Mouse (Mus musculus): ENCODE measurements around the gene Ddx55. TPM values are rescaled to one million over a fixed set of nuclear protein-coding genes. Genes with fewer than 3 reads are reported as not detected.
"Not testable (repeated sequence)": the region's sequence is repeated elsewhere in the genome, so short reads cannot be mapped to it uniquely, and the experiment has no call there.

Ddx55 gene
- polyA plus RNA-seq, 1 experiment from 2014 or later: 8.4 TPM

DNA sequence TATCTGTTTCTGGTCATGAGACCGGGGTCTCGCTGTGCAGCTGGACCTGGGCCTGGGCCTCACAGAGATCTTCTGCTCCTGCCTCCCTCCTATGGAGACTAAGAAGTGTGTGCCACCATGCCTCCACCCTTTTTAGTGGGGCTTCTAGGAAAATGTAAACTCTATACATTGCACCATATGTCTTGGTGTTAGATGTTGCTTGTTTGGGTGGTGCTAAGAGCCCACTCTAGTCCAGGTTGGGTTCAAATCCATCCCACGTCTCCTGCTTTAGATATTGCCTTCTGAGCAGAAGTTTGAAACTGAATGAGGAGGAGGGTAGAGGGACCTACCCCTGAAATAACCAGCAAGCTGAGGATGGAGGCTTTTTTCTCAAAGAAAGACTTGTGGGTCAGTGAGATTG is 40.1 kb downstream of the Ddx55 start:
- no peak overlapping the region for H3K4me3 ChIP-seq (ENCODE audit: low read length)
- no peak for ATAC-seq (replicated peaks; ENCODE audit: extremely low read depth, insufficient read depth, low FRiP score)
- no peak overlapping the region for H3K9ac ChIP-seq (ENCODE audit: low read length)
- no peaks in the 10 kb centered on the region for H3K9me3 ChIP-seq (replicated peaks; ENCODE audit: control insufficient read depth, low read length)
- no peaks in the 10 kb centered on the region for H3K4me1 ChIP-seq (ENCODE audit: control insufficient read depth, insufficient read depth, low read length)
- H3K36me3 ChIP-seq (ENCODE audit: control insufficient read depth, insufficient read depth): peaks cover 34% of the 10 kb centered on the region
- no peak overlapping the region for H3K4me2 ChIP-seq (ENCODE audit: low read depth, low read length)
- no peak overlapping the region for H3K27ac ChIP-seq (ENCODE audit: low read length)
- 99% methylated on average over 3 of the region's 3 CpGs for WGBS
- no peaks in the 10 kb centered on the region for H3K27me3 ChIP-seq (ENCODE audit: control insufficient read depth, insufficient read depth, low read length)

DNA sequence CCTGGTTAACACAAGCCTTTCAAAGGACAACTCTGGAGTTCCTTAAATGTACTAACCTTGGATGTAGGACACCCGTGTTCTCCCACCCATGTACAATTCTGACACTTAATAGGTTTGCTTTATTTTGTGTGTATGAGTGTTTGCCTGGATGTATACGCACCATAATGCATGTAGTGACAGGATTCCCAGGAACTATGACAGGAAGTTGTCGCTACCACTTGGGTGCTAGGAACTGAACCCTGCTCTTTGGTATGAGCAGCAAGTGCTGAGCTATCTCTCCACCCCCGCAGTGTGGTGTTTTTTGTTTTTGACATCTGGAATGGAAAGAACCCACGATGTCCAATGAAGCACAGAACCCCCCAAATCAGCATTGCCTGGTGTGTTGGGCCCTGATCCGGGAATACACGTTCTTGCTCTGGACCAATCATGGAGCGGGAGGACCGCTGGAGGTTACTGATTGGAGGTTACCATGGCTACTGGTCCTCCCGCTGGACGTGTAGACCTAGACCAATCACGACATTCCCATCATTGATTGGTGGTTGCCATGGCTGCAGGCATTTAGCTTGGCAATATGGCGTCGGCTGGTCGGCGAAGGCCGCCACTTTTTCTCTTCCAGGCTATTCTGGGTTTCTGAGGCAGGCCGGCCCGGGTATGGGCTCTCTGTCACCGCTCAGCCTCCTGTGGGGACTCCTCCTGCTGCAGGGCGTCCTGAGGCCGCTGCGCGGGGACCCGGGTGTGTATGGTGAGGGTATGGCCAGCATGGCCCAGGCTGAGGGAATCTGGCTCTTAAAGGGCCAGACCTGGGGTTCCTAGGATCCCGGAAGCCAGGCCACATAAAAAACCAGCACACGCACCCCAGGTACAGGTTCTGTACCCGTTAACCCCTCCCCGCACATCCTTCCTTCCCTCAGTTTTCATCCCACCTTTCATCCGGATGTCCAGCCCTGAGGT is 45.8 kb downstream of the Ddx55 start:
- no peaks in the 10 kb centered on the region for H3K9me3 ChIP-seq (replicated peaks; ENCODE audit: control insufficient read depth, low read length)
- 9% methylated on average over 30 of the region's 30 CpGs for WGBS
- H3K4me1 ChIP-seq (ENCODE audit: control insufficient read depth, insufficient read depth, low read length): peaks cover 7% of the 10 kb centered on the region
- no peak overlapping the region for H3K27ac ChIP-seq (ENCODE audit: low read length)
- H3K4me2 ChIP-seq (ENCODE audit: low read depth, low read length): peak overlapping the region; percentile 73
- ATAC-seq (replicated peaks; ENCODE audit: extremely low read depth, insufficient read depth, low FRiP score): peak; percentile 99
- peaks cover 16% of the 10 kb centered on the region for H3K36me3 ChIP-seq (ENCODE audit: control insufficient read depth, insufficient read depth)
- peak overlapping the region; percentile 69 for H3K9ac ChIP-seq (ENCODE audit: low read length)
- no peaks in the 10 kb centered on the region for H3K27me3 ChIP-seq (ENCODE audit: control insufficient read depth, insufficient read depth, low read length)
- H3K4me3 ChIP-seq (ENCODE audit: low read length): peak overlapping the region; percentile 71

DNA sequence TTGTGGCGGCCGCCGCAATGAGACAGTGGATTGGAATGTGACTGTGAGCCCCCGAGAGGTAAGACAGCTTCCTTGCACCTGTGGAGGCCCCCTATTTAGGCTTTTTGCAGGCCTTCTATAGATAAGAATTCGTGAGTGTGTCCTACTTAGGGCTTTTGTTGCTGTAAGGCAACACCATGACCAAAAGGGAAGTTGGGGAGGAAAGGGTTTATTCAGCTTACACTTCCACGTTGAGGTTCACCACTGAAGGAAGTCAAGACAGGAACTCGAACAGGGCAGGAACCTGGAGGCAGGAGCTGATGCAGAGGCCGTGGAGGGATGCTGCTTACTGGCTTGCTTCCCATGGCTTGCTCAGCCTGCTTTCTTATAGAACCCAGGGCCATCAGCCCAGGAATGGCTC is 47.1 kb downstream of the Ddx55 start:
- not testable (repeated sequence) for H3K36me3 ChIP-seq (ENCODE audit: control insufficient read depth, insufficient read depth); H3K4me1 ChIP-seq (ENCODE audit: control insufficient read depth, insufficient read depth, low read length); ATAC-seq (replicated peaks; ENCODE audit: extremely low read depth, insufficient read depth, low FRiP score); H3K27ac ChIP-seq (ENCODE audit: low read length); H3K4me2 ChIP-seq (ENCODE audit: low read depth, low read length); H3K4me3 ChIP-seq (ENCODE audit: low read length); H3K27me3 ChIP-seq (ENCODE audit: control insufficient read depth, insufficient read depth, low read length); H3K9ac ChIP-seq (ENCODE audit: low read length); H3K9me3 ChIP-seq (replicated peaks; ENCODE audit: control insufficient read depth, low read length)
- whole genome bisulfite sequencing: 41% methylated on average over 8 of the region's 8 CpGs

DNA sequence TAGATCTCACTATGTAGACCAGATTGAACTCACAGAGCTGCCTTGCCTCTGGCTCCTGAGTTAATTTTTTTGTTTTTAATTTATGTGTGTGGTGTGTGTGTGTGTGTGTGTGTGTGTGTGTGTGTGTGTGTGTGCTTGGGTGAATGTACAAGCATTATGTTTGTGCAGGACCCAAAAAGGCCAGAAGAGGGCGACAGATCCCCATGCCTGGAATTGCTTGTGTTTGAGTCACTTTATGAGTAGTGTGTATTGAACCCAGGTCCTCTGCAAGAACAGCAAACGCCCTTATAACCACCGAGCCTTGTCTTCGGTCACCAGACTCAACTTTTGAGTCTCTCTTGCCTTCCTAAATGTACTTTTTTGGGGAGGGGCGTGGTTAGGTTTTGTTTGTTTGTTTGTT is 49.7 kb downstream of the Ddx55 start:
- ATAC-seq (replicated peaks; ENCODE audit: extremely low read depth, insufficient read depth, low FRiP score): no peak
- Histone ChIP-seq H3K36me3 (ENCODE audit: control insufficient read depth, insufficient read depth) (no peaks in the 10 kb centered on the region), H3K4me3 (ENCODE audit: low read length) (no peak overlapping the region), H3K4me1 (ENCODE audit: control insufficient read depth, insufficient read depth, low read length) (peaks cover 7% of the 10 kb centered on the region), H3K27me3 (ENCODE audit: control insufficient read depth, insufficient read depth, low read length) (no peaks in the 10 kb centered on the region), H3K9me3 (replicated peaks; ENCODE audit: control insufficient read depth, low read length) (no peaks in the 10 kb centered on the region), H3K4me2 (ENCODE audit: low read depth, low read length) (no peak overlapping the region), H3K27ac (ENCODE audit: low read length) (no peak overlapping the region), H3K9ac (ENCODE audit: low read length) (no peak overlapping the region)
- 68% methylated on average over 5 of the region's 5 CpGs for WGBS

DNA sequence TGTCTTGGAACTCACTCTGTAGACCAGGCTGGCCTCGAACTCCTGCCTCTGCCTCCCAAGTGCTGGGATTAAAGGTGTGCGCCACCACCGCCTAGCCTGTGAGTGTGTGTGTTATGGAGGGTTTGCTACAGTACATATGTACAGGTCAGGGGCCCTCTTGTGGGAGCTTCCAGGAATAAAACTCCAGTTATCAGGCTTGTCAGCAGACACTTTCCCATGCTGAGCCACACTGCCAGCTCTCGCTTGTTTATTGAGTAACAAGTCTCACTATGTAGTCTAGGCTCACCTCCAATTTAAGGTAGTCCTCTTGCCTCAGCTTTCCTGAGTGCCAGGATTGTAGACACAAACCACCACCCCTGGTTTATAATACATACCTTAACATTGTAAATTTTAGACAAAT is 51.6 kb downstream of the Ddx55 start:
- Histone ChIP-seq H3K27ac (ENCODE audit: low read length) (no peak overlapping the region), H3K4me1 (ENCODE audit: control insufficient read depth, insufficient read depth, low read length) (no peaks in the 10 kb centered on the region; the same call in 1 of the 2 replicates), H3K4me2 (ENCODE audit: low read depth, low read length) (no peak overlapping the region), H3K36me3 (ENCODE audit: control insufficient read depth, insufficient read depth) (no peaks in the 10 kb centered on the region), H3K4me3 (ENCODE audit: low read length) (no peak overlapping the region), H3K9me3 (replicated peaks; ENCODE audit: control insufficient read depth, low read length) (no peaks in the 10 kb centered on the region), H3K9ac (ENCODE audit: low read length) (no peak overlapping the region), H3K27me3 (ENCODE audit: control insufficient read depth, insufficient read depth, low read length) (no peaks in the 10 kb centered on the region)
- ATAC-seq (replicated peaks; ENCODE audit: extremely low read depth, insufficient read depth, low FRiP score): no peak
- WGBS: 69% methylated on average over 4 of the region's 4 CpGs

DNA sequence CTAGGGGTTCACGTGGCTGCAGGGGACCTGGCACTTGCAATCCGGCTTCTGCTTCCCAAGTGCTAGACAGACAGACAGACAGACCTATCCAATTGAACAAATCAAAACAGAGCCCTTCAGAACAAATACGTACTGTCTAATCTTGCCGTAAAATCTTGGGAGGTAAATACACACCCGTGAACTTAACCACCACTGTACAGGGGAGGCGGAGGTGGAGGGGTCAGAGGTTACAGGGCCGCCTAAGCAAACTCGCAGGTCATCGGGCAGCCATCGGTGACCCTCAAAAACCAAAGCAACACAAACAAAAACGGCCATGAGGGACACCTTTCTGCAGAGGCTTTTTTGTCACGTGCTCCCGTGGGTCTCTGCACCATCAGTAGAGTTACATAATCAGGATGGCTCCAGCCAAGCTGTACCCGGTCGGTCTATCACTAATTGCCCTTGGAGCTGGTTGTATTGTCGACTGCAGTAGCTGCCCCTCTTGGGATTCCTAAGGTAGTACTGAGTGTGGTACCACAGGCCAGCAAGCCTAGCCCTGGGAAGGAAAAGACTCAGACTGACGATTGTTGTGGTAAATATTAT is 52.5 kb downstream of the Ddx55 start:
- no peaks in the 10 kb centered on the region for H3K27me3 ChIP-seq (ENCODE audit: control insufficient read depth, insufficient read depth, low read length)
- no peaks in the 10 kb centered on the region for H3K36me3 ChIP-seq (ENCODE audit: control insufficient read depth, insufficient read depth)
- 82% methylated on average over 17 of the region's 17 CpGs for WGBS
- ATAC-seq (replicated peaks; ENCODE audit: extremely low read depth, insufficient read depth, low FRiP score): no peak
- no peaks in the 10 kb centered on the region for H3K4me1 ChIP-seq (ENCODE audit: control insufficient read depth, insufficient read depth, low read length)
- no peak overlapping the region for H3K9ac ChIP-seq (ENCODE audit: low read length)
- H3K27ac ChIP-seq (ENCODE audit: low read length): no peak overlapping the region
- H3K9me3 ChIP-seq (replicated peaks; ENCODE audit: control insufficient read depth, low read length): no peaks in the 10 kb centered on the region
- H3K4me3 ChIP-seq (ENCODE audit: low read length): no peak overlapping the region
- H3K4me2 ChIP-seq (ENCODE audit: low read depth, low read length): no peak overlapping the region

DNA sequence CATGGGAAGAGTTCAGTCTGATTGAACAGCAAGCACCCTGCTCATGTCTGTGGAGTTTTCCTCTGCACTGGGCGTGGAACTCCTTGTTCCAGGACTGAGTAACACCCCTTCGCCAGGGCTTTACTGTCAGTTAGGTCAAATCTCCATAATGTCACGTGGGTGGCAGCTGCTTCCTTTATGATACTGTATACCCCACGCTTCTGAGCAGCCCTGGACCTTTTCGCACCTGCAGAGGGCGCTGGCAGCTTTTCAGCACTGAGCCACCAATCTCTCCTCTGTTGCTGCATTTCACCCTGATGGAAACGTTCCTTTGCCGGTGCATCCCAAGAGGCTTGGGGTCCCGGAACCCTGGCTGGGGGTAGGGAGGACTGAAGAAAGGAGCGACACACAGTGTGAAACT is 58.3 kb downstream of the Ddx55 start:
- Histone ChIP-seq H3K4me3 (ENCODE audit: low read length) (no peak overlapping the region), H3K9me3 (replicated peaks; ENCODE audit: control insufficient read depth, low read length) (no peaks in the 10 kb centered on the region), H3K4me1 (ENCODE audit: control insufficient read depth, insufficient read depth, low read length) (no peaks in the 10 kb centered on the region), H3K27ac (ENCODE audit: low read length) (no peak overlapping the region), H3K27me3 (ENCODE audit: control insufficient read depth, insufficient read depth, low read length) (no peaks in the 10 kb centered on the region), H3K9ac (ENCODE audit: low read length) (no peak overlapping the region), H3K4me2 (ENCODE audit: low read depth, low read length) (no peak overlapping the region), H3K36me3 (ENCODE audit: control insufficient read depth, insufficient read depth) (peaks cover 3% of the 10 kb centered on the region; the same call in 1 of the 2 replicates)
- no peak for ATAC-seq (replicated peaks; ENCODE audit: extremely low read depth, insufficient read depth, low FRiP score)
- 74% methylated on average over 10 of the region's 10 CpGs for WGBS

DNA sequence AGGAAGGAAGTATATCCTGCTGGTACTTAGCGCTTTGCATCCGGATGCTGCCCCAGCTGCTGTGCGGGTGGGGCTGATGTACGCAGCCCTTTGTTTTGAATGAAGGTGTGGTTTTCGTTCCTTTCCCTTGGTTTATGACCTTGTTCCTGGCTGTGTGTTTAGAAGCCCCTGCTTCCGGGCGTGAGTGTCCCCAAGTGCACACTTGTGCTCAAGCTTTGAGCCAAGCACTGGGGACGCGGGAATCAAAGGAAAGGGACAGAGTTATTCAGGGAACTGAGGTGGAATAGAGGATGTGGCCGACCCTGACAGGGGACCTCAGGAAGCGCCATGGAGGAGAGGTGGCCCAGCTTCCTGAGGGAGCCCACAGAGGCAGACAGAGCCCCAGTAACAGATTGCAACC is 62.0 kb downstream of the Ddx55 start:
- Histone ChIP-seq H3K9me3 (replicated peaks; ENCODE audit: control insufficient read depth, low read length) (no peaks in the 10 kb centered on the region), H3K4me1 (ENCODE audit: control insufficient read depth, insufficient read depth, low read length) (no peaks in the 10 kb centered on the region), H3K27me3 (ENCODE audit: control insufficient read depth, insufficient read depth, low read length) (no peaks in the 10 kb centered on the region), H3K36me3 (ENCODE audit: control insufficient read depth, insufficient read depth) (peaks cover 3% of the 10 kb centered on the region; the same call in 1 of the 2 replicates), H3K9ac (ENCODE audit: low read length) (no peak overlapping the region), H3K27ac (ENCODE audit: low read length) (no peak overlapping the region), H3K4me3 (ENCODE audit: low read length) (no peak overlapping the region), H3K4me2 (ENCODE audit: low read depth, low read length) (no peak overlapping the region)
- ATAC-seq (replicated peaks; ENCODE audit: extremely low read depth, insufficient read depth, low FRiP score): peak; percentile 41; the same call in 1 of the 2 replicates
- WGBS: 74% methylated on average over 11 of the region's 11 CpGs

DNA sequence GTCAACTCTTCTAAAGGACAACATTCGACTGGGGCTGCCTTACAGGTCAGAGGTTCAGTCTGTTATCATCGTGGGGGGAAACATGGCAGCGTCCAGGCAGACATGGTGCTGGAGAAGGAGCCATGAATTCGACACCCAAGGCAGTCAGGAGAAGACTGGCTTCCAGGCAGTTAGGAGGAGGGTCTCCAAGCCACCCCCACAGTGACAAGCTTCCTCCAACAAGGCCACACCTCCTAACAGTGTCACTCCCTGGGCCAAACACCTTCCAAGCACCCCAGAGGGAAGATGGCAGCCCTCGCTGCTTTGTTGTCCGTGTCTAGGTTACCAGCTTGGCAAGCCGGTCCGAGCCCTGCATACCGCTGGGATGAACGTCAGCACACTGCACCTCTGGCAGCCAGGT is 66.0 kb downstream of the Ddx55 start:
- H3K27me3 ChIP-seq (ENCODE audit: control insufficient read depth, insufficient read depth, low read length): no peaks in the 10 kb centered on the region
- no peak overlapping the region for H3K27ac ChIP-seq (ENCODE audit: low read length)
- H3K9me3 ChIP-seq (replicated peaks; ENCODE audit: control insufficient read depth, low read length): no peaks in the 10 kb centered on the region
- no peak overlapping the region for H3K4me2 ChIP-seq (ENCODE audit: low read depth, low read length)
- no peak overlapping the region for H3K4me3 ChIP-seq (ENCODE audit: low read length)
- ATAC-seq (replicated peaks; ENCODE audit: extremely low read depth, insufficient read depth, low FRiP score): no peak
- no peak overlapping the region for H3K9ac ChIP-seq (ENCODE audit: low read length)
- no peaks in the 10 kb centered on the region for H3K4me1 ChIP-seq (ENCODE audit: control insufficient read depth, insufficient read depth, low read length)
- WGBS: 74% methylated on average over 10 of the region's 10 CpGs
- no peaks in the 10 kb centered on the region for H3K36me3 ChIP-seq (ENCODE audit: control insufficient read depth, insufficient read depth)

Measured in heart, embryonic 16.5 days (tissue).